ENCODE assay signal across 27 mouse cellular contexts in the genomic region with DNA sequence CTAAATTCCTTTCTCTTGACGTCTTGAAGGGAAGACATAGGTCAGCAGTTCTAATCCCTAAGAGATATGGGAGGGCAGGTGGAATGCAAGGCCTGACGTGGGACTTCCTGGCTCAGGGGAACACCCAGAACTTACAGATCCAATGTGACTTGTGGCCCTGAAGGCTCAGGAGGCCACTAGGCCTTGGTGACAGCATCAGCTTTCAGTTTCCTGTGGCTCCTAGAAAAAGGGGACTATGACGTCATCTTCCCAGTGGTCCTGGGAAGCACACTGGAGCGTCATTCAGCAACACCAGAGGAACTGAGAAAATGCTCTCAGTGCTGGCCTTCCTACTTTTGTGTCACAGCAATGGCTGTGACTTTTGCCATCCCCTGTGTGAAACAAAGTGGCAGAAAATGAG. TPM values are rescaled to one million over a fixed set of nuclear protein-coding genes. Genes with fewer than 3 reads are reported as not detected.
DNase-seq lines count a peak whose midpoint lies in the region; ATAC-seq and TF ChIP-seq lines count a peak whose summit lies in the region.
"Had no signal": no experiment of that assay in that cellular context is flagged by ENCODE, and none has a peak within 500 bp of the region (broad histone marks: within the 10 kb centered on the region; RNA-seq: fewer than 3 reads in every experiment).

No protein-coding gene starts in this region.

- H3K27me3 ChIP-seq in heart, adult 2 months (ENCODE audit: control insufficient read depth, insufficient read depth, low read length): 0 out of 2 replicates have a peak, but pooled peaks cover 1% of the 10 kb centered on the region
- peaks cover 19% of the 10 kb centered on the region for H3K27me3 ChIP-seq in hindbrain, embryonic 10.5 days (ENCODE audit: insufficient read depth, poor library complexity, severe bottlenecking)
- H3K27me3 ChIP-seq in hindbrain, embryonic 13.5 days: no peaks in the 10 kb centered on the region
- peaks cover 59% of the 10 kb centered on the region for H3K27me3 ChIP-seq in embryonic facial prominence, embryonic 10.5 days (replicated peaks; ENCODE audit: low read depth, poor library complexity, severe bottlenecking)
- H3K27me3 ChIP-seq: hindbrain, embryonic 15.5 days had no signal

- WGBS in heart, adult 2 months: 46% methylated on average over 4 of the region's 4 CpGs
- WGBS in hindbrain, embryonic 10.5 days: 70% methylated on average over 4 of the region's 4 CpGs
- WGBS in hindbrain, embryonic 13.5 days: 67% methylated on average over 4 of the region's 4 CpGs
- WGBS in embryonic facial prominence, embryonic 10.5 days: 64% methylated on average over 4 of the region's 4 CpGs

- no peak for TF ChIP-seq EP300 in heart, adult 2 months (IDR thresholded peaks at IDR 0.05; ENCODE audit: insufficient read depth, low read depth, low read length)

- intact Hi-C loops in heart, adult 2 months (cut with DNase I): loop anchor here (5.0 kb wide), 3 partner anchors 261 to 531 kb away; no protein-coding TSS in a partner anchor

- no peak for TF ChIP-seq CTCF in heart, adult 2 months (IDR thresholded peaks at IDR 0.05)

- DNase-seq in heart, adult 11 months: peak; percentile 88
- DNase-seq in heart, adult 2 months: no peak
- no peak for DNase-seq in hindbrain, embryonic 10.5 days (ENCODE audit: low spot score)
- peak; percentile 21 for DNase-seq in lung, postnatal 10 days
- no peak for DNase-seq in lung, postnatal 25 days (ENCODE audit: low spot score)
- DNase-seq in embryonic facial prominence, embryonic 10.5 days (ENCODE audit: low spot score): no peak
- DNase-seq: adrenal gland, adult 8-10 months; cerebellum, adult 11-12 months; cerebellum, adult 8-10 months; gastrocnemius, postnatal 10 days; gastrocnemius, postnatal 36 days had no signal

- ATAC-seq in hindbrain, embryonic 13.5 days (ENCODE audit: low FRiP score): no peak
- ATAC-seq: activated CD4-positive, CD25-positive, alpha-beta regulatory T cell, adult 4 months; forebrain, embryonic 13.5 days; forebrain, embryonic 16.5 days had no signal

- no peak overlapping the region for H3K4me3 ChIP-seq in heart, adult 2 months
- H3K4me3 ChIP-seq in hindbrain, embryonic 10.5 days: no peak overlapping the region
- no peak overlapping the region for H3K4me3 ChIP-seq in hindbrain, embryonic 13.5 days
- no peak overlapping the region for H3K4me3 ChIP-seq in embryonic facial prominence, embryonic 10.5 days
- H3K4me3 ChIP-seq: forebrain, embryonic 10.5 days; forebrain, embryonic 13.5 days; heart, embryonic 15.5 days; hindbrain, embryonic 15.5 days had no signal

- TF ChIP-seq POLR2A in heart, adult 2 months (IDR thresholded peaks at IDR 0.05; ENCODE audit: insufficient read depth, low read depth, low read length): no peak

- no peaks in the 10 kb centered on the region for H3K9me3 ChIP-seq in hindbrain, embryonic 10.5 days
- H3K9me3 ChIP-seq in hindbrain, embryonic 13.5 days: no peaks in the 10 kb centered on the region
- no peaks in the 10 kb centered on the region for H3K9me3 ChIP-seq in embryonic facial prominence, embryonic 10.5 days
- H3K9me3 ChIP-seq: forebrain, embryonic 10.5 days; forebrain, embryonic 13.5 days; heart, embryonic 15.5 days; hindbrain, embryonic 15.5 days had no signal

- H3K36me3 ChIP-seq in heart, adult 2 months (ENCODE audit: control insufficient read depth, insufficient read depth, low read length): no peaks in the 10 kb centered on the region
- no peaks in the 10 kb centered on the region for H3K36me3 ChIP-seq in hindbrain, embryonic 10.5 days
- no peaks in the 10 kb centered on the region for H3K36me3 ChIP-seq in hindbrain, embryonic 13.5 days
- H3K36me3 ChIP-seq in embryonic facial prominence, embryonic 10.5 days (replicated peaks): no peaks in the 10 kb centered on the region
- H3K36me3 ChIP-seq: forebrain, embryonic 10.5 days; heart, embryonic 15.5 days; hindbrain, embryonic 15.5 days had no signal

- H3K4me2 ChIP-seq in hindbrain, embryonic 13.5 days: no peak overlapping the region
- H3K4me2 ChIP-seq: forebrain, embryonic 13.5 days; heart, embryonic 15.5 days; hindbrain, embryonic 15.5 days had no signal

- no peaks in the 10 kb centered on the region; the same call in 1 of the 2 replicates for H3K4me1 ChIP-seq in heart, adult 2 months (ENCODE audit: control insufficient read depth, insufficient read depth, low read length)
- peaks cover 70% of the 10 kb centered on the region for H3K4me1 ChIP-seq in hindbrain, embryonic 10.5 days (replicated peaks)
- peaks cover 63% of the 10 kb centered on the region for H3K4me1 ChIP-seq in hindbrain, embryonic 13.5 days (replicated peaks)
- H3K4me1 ChIP-seq in embryonic facial prominence, embryonic 10.5 days: peaks cover 55% of the 10 kb centered on the region

- no peaks in the 10 kb centered on the region for H3K79me2 ChIP-seq in heart, adult 2 months (replicated peaks; ENCODE audit: control insufficient read depth, insufficient read depth, low read length)

- H3K27ac ChIP-seq in heart, adult 2 months: no peak overlapping the region
- peak overlapping the region; percentile 91 for H3K27ac ChIP-seq in hindbrain, embryonic 10.5 days
- H3K27ac ChIP-seq in hindbrain, embryonic 13.5 days: no peak overlapping the region
- peak overlapping the region; percentile 15; the same call in 1 of the 2 replicates for H3K27ac ChIP-seq in embryonic facial prominence, embryonic 10.5 days (replicated peaks)
- H3K27ac ChIP-seq: forebrain, embryonic 10.5 days; forebrain, embryonic 13.5 days; heart, embryonic 15.5 days; hindbrain, embryonic 15.5 days had no signal

- H3K9ac ChIP-seq in heart, adult 2 months (ENCODE audit: low read depth, low read length): no peak overlapping the region
- no peak overlapping the region for H3K9ac ChIP-seq in hindbrain, embryonic 13.5 days
- H3K9ac ChIP-seq: forebrain, embryonic 13.5 days; heart, embryonic 15.5 days; hindbrain, embryonic 15.5 days had no signal

RNA-seq across cellular contexts. Expression of gene Ccdc182, which starts 2.6 kb away (rescaled TPM):
- total RNA-seq in heart, adult 2 months (2021): not detected
- polyA plus RNA-seq in heart, adult 2 months (2012; rRNA removed): not detected in 2 replicates
- 7.9 and 11.8 TPM in 2 replicates for polyA plus RNA-seq in hindbrain, embryonic 10.5 days (2016; fragmentation: Nextera tagmentation; extraction: Ambion mirVana)
- polyA plus RNA-seq in hindbrain, embryonic 13.5 days (2015; fragmentation: Nextera tagmentation; extraction: Ambion mirVana): 1.3 and 1.7 TPM in 2 replicates
- polyA plus RNA-seq in embryonic facial prominence, embryonic 10.5 days (2016; fragmentation: Nextera tagmentation; extraction: Ambion mirVana): 1.7 and 3.6 TPM in 2 replicates
- total RNA-seq: adrenal gland, postnatal 25 days; ES-E14; gastrocnemius, adult 18-20 months; gastrocnemius, postnatal 10 days; gastrocnemius, postnatal 36 days; granulocyte monocyte progenitor cell, adult 5-6 weeks; heart, postnatal 14 days; heart, postnatal 4 days had no signal
- polyA plus RNA-seq: activated CD4-positive, CD25-positive, alpha-beta regulatory T cell, adult 4 months; cortical plate, adult 2 months; embryonic facial prominence, embryonic 14.5 days; forebrain, embryonic 16.5 days; heart, embryonic 15.5 days; intestine, embryonic 14.5 days had no signal

Comparison
In these comparisons a context has a peak if more than half of its experiments do, and no peak if none do; other contexts are left out.
1. DNase-seq: peak in heart, adult 11 months (single experiment) and lung, postnatal 10 days (single experiment); none in heart, adult 2 months (0 of 2), hindbrain, embryonic 10.5 days (single experiment), lung, postnatal 25 days (single experiment) and embryonic facial prominence, embryonic 10.5 days (single experiment).
2. H3K27ac ChIP-seq: peak in hindbrain, embryonic 10.5 days (single experiment) and embryonic facial prominence, embryonic 10.5 days (single experiment); none in heart, adult 2 months (single experiment) and hindbrain, embryonic 13.5 days (single experiment).